Mouse (Mus musculus): Measurements from ENCODE around the gene Pfkp. TPM values are rescaled to one million over a fixed set of nuclear protein-coding genes. Genes with fewer than 3 reads are reported as not detected.

Gene Pfkp
- polyA plus RNA-seq, 1 experiment from 2014 or later = 26.7 TPM

DNA sequence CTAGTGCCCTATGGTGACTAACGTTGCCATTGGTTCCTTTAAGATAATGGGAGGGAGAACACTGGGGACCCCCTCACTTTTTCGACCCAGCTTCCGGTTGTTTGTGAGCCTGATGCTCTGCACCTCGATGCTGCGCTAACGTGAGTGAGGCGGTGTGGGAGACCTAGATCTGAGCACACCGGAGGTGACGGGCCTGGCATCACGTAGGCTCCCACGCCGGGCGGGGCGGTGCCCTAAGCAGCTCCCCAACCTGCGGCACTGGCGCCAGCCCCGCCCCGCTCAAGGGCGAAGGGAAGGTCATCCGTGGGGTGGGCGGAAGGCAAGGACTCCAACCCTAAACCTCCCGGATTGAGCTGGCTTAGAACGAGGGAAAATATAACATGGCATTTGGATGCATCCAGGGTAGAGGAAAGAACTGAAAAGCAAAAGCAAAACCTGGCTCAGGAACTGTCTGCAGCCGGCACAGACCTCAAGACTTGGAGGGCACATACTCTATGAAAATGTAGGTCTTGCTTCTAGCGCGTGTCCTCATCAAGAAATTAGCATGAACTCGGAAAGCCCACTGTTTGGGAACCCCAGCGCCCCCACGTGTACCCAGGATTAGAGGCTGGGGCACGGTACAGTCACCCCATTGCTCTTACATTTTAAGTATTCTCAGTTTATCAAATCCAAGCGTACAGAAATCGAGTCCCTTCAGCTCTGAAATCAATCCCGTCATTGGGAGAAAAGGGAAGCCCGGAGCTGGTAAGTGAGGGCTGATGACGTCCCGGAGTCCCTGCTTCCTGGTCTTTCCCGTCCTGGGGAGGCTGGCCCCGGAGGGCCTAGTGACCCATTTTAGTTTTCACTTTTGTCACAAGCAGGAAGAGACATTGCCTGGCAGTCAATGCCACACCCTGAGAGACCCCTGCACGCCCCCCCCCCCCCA is 1.2 kb downstream of the Pfkp start:
- no peaks in the 10 kb centered on the region for H3K36me3 ChIP-seq
- H3K9me3 ChIP-seq = no peaks in the 10 kb centered on the region
- H3K9ac ChIP-seq = peak overlapping the region; percentile 23
- WGBS = under 1% methylated on average over 39 of the region's 39 CpGs
- H3K4me2 ChIP-seq = peak overlapping the region; percentile 99
- peak overlapping the region; percentile 54 for H3K4me3 ChIP-seq
- H3K4me1 ChIP-seq = peaks cover 22% of the 10 kb centered on the region
- H3K27ac ChIP-seq = peak overlapping the region; percentile 33; the same call in 1 of the 2 replicates
- H3K27me3 ChIP-seq = peaks cover 6% of the 10 kb centered on the region; the same call in 1 of the 2 replicates
- no peak for ATAC-seq (ENCODE audit: insufficient number of reproducible peaks, low FRiP score, low TSS enrichment, low read depth)

DNA sequence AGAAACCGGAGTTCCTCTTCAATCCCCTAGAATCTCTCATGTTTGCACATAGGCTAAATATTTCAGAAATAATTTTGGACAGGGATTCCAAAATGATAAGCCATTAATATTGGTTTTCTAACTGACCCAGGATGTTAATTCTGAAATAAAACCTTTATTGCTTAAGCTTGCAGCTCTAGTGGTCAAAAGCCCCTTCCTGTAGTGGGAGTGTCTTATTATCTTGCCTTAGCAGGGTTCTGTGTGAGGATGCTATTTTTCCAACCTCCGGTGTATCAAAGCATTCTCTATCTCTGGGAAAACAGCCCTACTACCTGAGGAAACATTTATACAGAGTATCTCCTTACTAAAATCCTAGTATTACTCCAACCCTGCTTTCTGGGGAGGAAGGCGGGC is 1.9 kb downstream of the Pfkp start:
- Histone ChIP-seq H3K4me2 (peak overlapping the region; percentile 99), H3K36me3 (no peaks in the 10 kb centered on the region), H3K4me1 (peaks cover 22% of the 10 kb centered on the region), H3K9ac (no peak overlapping the region), H3K9me3 (no peaks in the 10 kb centered on the region), H3K27ac (no peak overlapping the region), H3K4me3 (peak overlapping the region; percentile 54), H3K27me3 (peaks cover 6% of the 10 kb centered on the region; the same call in 1 of the 2 replicates)
- no peak for ATAC-seq (ENCODE audit: insufficient number of reproducible peaks, low FRiP score, low TSS enrichment, low read depth)
- 46% methylated on average over 3 of the region's 3 CpGs for WGBS

DNA sequence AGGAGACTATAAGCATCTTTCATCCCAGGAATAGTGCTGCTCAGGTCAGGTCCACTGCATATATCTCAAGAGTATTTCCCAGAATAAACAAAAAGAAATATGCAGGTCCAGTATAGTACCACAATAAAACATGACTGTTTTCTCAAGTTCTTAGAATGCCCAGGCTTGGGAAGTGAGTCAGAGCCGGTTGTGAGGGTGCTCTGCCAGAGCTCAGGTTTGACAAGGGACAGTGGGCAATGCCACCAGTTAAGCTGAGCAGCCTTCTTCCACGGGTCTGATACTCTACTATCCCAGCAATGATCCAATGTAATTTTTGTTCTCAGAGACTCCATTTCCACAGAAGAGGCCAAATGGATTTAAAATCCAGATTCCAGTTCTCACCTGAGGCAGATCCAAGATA is 2.3 kb downstream of the Pfkp start:
- no peak for ATAC-seq (ENCODE audit: insufficient number of reproducible peaks, low FRiP score, low TSS enrichment, low read depth)
- WGBS = 60% methylated on average over 2 of the region's 2 CpGs

DNA sequence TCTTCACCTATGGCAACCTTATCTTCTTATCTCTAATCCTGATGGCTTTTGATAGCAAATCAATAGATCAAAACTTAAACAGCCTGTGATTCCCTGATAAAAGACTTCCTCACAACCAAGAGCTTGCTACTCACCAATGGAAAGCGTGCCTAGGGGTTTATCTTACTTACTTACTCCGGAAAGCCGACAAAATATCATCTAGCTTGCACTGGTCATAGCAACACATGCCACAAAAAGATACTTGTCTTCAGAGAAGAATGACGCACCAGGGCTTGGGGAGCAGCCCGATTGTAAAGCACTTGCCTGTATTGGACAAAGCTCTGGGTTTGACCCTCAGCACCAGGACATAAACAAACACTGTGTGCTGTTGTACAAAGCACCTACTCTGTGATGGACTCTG is 4.6 kb downstream of the Pfkp start:
- Histone ChIP-seq H3K9ac (no peak overlapping the region), H3K4me1 (peaks cover 19% of the 10 kb centered on the region), H3K9me3 (no peaks in the 10 kb centered on the region), H3K4me3 (no peak overlapping the region), H3K4me2 (no peak overlapping the region), H3K36me3 (no peaks in the 10 kb centered on the region), H3K27me3 (peaks cover 6% of the 10 kb centered on the region; the same call in 1 of the 2 replicates), H3K27ac (no peak overlapping the region)
- ATAC-seq (ENCODE audit: insufficient number of reproducible peaks, low FRiP score, low TSS enrichment, low read depth) = no peak
- WGBS = 89% methylated on average over 5 of the region's 5 CpGs

More for the DNA sequence above, 2.3 kb downstream of the Pfkp start:
- Histone ChIP-seq H3K4me2 (no peak overlapping the region), H3K27ac (no peak overlapping the region), H3K4me1 (peaks cover 22% of the 10 kb centered on the region), H3K4me3 (no peak overlapping the region), H3K9ac (no peak overlapping the region), H3K9me3 (no peaks in the 10 kb centered on the region), H3K36me3 (no peaks in the 10 kb centered on the region), H3K27me3 (peaks cover 6% of the 10 kb centered on the region; the same call in 1 of the 2 replicates)

DNA sequence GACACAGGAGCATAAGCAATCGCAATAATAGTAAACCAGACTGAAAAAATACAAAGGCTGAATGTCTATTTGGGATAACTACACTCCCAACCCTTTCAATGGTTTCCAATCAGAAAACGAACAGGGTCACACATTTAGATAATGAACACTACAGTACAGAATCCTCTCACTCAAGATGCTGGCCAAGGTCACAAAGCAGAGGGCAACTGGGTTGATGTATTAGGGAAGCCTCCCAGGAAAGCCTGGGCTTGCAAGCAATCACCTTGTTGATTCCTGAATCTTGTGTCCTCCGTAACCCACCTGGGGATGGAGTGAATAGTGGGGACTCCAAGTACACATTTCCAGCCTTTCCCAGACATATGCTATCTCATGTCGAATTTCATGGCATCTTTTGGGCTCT is 5.6 kb downstream of the Pfkp start:
- Histone ChIP-seq H3K27me3 (peaks cover 6% of the 10 kb centered on the region; the same call in 1 of the 2 replicates), H3K36me3 (no peaks in the 10 kb centered on the region), H3K4me1 (peaks cover 10% of the 10 kb centered on the region; the same call in 1 of the 2 replicates), H3K9me3 (no peaks in the 10 kb centered on the region), H3K27ac (no peak overlapping the region), H3K4me2 (no peak overlapping the region), H3K9ac (no peak overlapping the region), H3K4me3 (no peak overlapping the region)
- 82% methylated on average over 4 of the region's 4 CpGs for WGBS
- no peak for ATAC-seq (ENCODE audit: insufficient number of reproducible peaks, low FRiP score, low TSS enrichment, low read depth)

DNA sequence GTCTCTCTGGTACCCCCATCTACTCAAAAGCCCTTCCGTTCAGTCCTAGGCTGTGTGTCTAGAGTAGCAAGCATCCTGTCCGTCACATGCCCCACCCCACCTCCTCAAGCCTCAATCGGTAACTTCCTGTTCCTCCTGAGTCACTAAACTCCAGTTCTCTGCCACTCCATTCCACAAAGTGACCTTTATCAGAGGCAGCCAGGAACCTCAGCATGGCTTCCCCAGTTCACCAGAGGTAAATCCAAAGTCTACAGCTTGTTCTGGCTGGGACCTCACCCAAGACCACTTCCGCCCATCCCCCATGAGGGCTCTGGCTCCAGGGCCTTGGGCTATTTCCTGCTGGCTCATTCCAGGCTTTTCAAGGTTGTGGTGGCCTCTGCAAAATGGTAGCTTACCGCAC is 6.1 kb downstream of the Pfkp start:
- Histone ChIP-seq H3K27ac (no peak overlapping the region), H3K9me3 (no peaks in the 10 kb centered on the region), H3K9ac (no peak overlapping the region), H3K4me2 (no peak overlapping the region), H3K36me3 (no peaks in the 10 kb centered on the region), H3K27me3 (peaks cover 6% of the 10 kb centered on the region; the same call in 1 of the 2 replicates), H3K4me3 (no peak overlapping the region), H3K4me1 (peaks cover 5% of the 10 kb centered on the region; the same call in 1 of the 2 replicates)
- no peak for ATAC-seq (ENCODE audit: insufficient number of reproducible peaks, low FRiP score, low TSS enrichment, low read depth)
- 78% methylated on average over 5 of the region's 5 CpGs for WGBS

DNA sequence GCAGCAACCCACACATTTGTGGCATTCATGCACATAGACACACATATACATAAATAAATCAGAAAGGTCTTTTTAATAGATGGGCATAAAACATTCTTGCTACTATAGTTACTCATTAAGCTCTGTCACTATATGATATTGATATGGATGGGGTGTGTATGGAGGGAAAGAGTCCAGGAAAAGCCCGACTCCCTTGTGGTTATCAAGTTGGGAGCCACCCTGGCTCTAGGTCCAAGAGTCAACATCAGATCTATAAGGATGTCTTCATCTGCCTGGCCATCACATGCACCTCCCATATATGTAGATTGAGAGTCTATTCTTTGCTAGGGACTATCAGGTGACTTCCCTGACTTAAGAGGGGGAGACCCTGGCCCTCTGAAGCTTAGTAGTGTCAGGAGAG is 7.1 kb downstream of the Pfkp start:
- WGBS = 82% methylated on average over 1 of the region's 1 CpGs
- Histone ChIP-seq H3K27ac (no peak overlapping the region), H3K4me3 (no peak overlapping the region)

DNA sequence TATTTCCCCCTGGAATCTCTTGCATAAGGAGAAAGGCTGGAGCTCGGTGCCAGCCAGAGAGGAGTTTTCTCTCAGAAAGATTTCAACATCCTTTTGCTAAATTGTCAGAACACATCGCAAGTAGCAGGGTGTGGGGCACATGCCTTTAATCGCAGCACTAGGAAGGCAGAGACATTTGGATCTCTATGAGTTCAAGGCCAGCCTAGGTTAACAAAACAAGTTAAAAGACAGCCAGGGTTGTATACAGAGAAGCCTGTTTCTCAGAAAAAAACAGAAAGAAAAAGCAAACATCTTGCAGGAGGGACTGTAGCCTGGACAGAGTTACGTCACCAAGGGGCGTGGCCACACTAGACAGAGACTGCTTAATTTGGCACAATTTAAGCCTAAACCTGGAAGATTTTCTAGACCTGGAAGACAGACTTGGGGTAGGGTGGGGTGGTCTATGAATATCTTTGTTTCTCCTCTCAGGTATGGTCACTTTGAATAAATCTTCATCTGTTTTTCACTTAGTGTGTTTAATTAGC is 9.0 kb downstream of the Pfkp start:
- ATAC-seq (ENCODE audit: insufficient number of reproducible peaks, low FRiP score, low TSS enrichment, low read depth) = no peak
- no peaks in the 10 kb centered on the region for H3K36me3 ChIP-seq
- H3K4me1 ChIP-seq = peaks cover 5% of the 10 kb centered on the region; the same call in 1 of the 2 replicates
- H3K27me3 ChIP-seq = no peaks in the 10 kb centered on the region
- no peaks in the 10 kb centered on the region for H3K9me3 ChIP-seq
- no peak overlapping the region for H3K27ac ChIP-seq
- no peak overlapping the region for H3K4me2 ChIP-seq
- WGBS = 68% methylated on average over 5 of the region's 5 CpGs
- H3K9ac ChIP-seq = no peak overlapping the region
- no peak overlapping the region for H3K4me3 ChIP-seq

More for the DNA sequence above, 7.1 kb downstream of the Pfkp start:
- Histone ChIP-seq H3K9ac (no peak overlapping the region), H3K36me3 (no peaks in the 10 kb centered on the region), H3K4me1 (peaks cover 3% of the 10 kb centered on the region; the same call in 1 of the 2 replicates), H3K4me2 (no peak overlapping the region), H3K27me3 (no peaks in the 10 kb centered on the region), H3K9me3 (no peaks in the 10 kb centered on the region)
- ATAC-seq (ENCODE audit: insufficient number of reproducible peaks, low FRiP score, low TSS enrichment, low read depth) = no peak

DNA sequence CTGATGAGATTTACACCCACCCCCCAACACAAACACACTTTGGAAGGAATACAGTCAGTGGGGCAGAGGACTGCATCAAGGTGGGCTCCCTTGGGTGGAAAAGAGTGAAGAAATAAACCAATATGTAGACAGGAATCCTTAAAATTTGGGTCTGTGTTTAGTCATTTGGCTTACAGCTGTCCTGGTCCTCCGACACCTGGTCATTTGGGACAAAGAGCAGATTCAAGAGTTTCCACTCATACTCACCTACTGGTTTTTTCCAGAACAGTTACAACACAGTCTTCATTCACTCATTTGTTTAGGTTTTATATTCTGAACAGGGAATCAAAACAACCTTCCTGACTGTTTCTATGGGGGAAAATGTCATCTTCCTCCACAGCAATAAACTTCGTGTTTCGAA is 9.6 kb downstream of the Pfkp start:
- ATAC-seq (ENCODE audit: insufficient number of reproducible peaks, low FRiP score, low TSS enrichment, low read depth) = no peak
- peaks cover 9% of the 10 kb centered on the region for H3K4me1 ChIP-seq
- H3K9ac ChIP-seq = no peak overlapping the region
- no peaks in the 10 kb centered on the region for H3K27me3 ChIP-seq
- H3K9me3 ChIP-seq = no peaks in the 10 kb centered on the region
- WGBS = 82% methylated on average over 3 of the region's 3 CpGs
- no peak overlapping the region for H3K4me3 ChIP-seq
- no peak overlapping the region for H3K4me2 ChIP-seq
- H3K27ac ChIP-seq = no peak overlapping the region
- H3K36me3 ChIP-seq = no peaks in the 10 kb centered on the region

DNA sequence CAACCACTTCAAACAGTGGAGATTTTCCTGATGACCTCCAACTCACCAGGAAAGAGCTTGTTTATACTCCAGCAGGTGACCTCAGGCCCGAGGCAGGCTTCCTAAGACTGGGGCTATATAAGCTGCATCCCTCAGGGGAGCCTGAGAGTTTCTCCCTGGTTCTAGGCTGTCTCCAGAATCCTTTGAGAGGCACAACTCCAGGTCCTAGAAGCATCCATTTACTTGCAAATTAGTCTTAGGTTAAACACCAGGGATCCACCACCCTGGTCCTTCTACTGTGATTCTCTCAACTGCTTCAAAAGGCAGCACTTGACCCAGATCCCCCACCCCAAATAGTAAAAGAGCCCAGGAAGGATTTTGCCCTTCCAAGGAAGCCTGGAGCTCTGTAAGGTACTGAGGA is 10.2 kb downstream of the Pfkp start:
- Histone ChIP-seq H3K27me3 (no peaks in the 10 kb centered on the region), H3K36me3 (no peaks in the 10 kb centered on the region), H3K4me1 (peaks cover 14% of the 10 kb centered on the region), H3K27ac (no peak overlapping the region), H3K4me3 (no peak overlapping the region), H3K4me2 (no peak overlapping the region), H3K9ac (no peak overlapping the region), H3K9me3 (no peaks in the 10 kb centered on the region)
- WGBS = 26% methylated on average over 1 of the region's 1 CpGs
- no peak for ATAC-seq (ENCODE audit: insufficient number of reproducible peaks, low FRiP score, low TSS enrichment, low read depth)

DNA sequence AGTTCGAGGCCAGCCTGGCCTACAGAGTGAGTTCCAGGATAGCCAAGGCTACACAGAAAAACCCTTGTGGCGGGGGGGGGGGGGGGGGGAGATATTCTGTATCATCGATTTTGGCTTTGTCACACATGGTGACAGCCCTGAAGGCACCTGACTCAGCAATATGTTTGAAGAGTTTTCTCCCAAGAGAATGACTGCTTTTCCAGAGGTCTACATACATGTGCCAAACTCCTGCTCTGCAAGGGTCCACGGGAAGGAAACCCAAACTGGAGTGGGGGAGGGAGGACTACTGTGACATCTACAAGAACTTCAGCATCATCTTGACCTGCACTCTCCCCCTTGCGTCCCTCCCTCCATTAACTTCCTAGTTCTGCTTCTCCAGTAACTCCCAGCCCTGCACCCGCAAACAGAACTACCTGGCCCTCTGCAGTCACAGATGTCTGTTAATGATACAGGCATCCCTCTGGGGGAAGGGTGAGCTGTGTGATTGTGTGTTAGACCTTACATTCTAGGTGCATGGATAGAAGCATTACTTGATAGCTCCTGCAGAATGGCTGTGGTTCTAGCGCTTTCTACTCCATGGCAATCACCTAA is 10.9 kb downstream of the Pfkp start:
- Histone ChIP-seq H3K27me3 (no peaks in the 10 kb centered on the region), H3K36me3 (no peaks in the 10 kb centered on the region), H3K9ac (no peak overlapping the region), H3K9me3 (no peaks in the 10 kb centered on the region), H3K4me1 (peaks cover 18% of the 10 kb centered on the region), H3K4me3 (no peak overlapping the region), H3K4me2 (no peak overlapping the region), H3K27ac (no peak overlapping the region)
- WGBS = 88% methylated on average over 7 of the region's 7 CpGs
- ATAC-seq (ENCODE audit: insufficient number of reproducible peaks, low FRiP score, low TSS enrichment, low read depth) = no peak

DNA sequence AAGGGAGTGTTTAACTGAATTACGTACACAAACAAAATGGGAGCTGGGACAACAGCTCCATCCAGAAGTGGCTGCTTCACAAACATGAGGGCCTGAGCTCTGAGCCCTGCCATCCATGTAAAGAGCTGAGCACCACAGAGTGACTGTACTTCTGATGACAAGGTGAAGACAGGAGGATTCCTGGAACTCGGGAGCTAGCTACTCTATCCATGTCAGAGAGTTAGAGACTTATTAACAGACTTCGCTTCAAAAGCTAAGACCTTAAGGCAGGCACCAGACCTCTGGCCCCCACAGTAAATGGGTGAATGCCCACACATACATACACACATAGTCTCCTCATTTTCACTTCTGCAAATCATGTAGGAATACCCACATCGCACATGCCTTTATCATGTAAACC is 11.6 kb downstream of the Pfkp start:
- no peak for ATAC-seq (ENCODE audit: insufficient number of reproducible peaks, low FRiP score, low TSS enrichment, low read depth)
- Histone ChIP-seq H3K4me1 (peaks cover 24% of the 10 kb centered on the region), H3K27me3 (no peaks in the 10 kb centered on the region), H3K9ac (no peak overlapping the region), H3K9me3 (no peaks in the 10 kb centered on the region), H3K27ac (no peak overlapping the region), H3K4me3 (no peak overlapping the region), H3K4me2 (no peak overlapping the region), H3K36me3 (no peaks in the 10 kb centered on the region)
- 81% methylated on average over 4 of the region's 4 CpGs for WGBS
